Mouse (Mus musculus): ENCODE data around the gene Carns1. TPM values are rescaled to one million over a fixed set of nuclear protein-coding genes. Genes with fewer than 3 reads are reported as not detected.

Gene Carns1
- polyA plus RNA-seq, 1 experiment from 2014 or later = 0.90 TPM

- Histone ChIP-seq H3K4me2 (ENCODE audit: low read depth, low read length) (0 out of 2 replicates have a peak overlapping the region, but pooled peaks have one; percentile 6), H3K36me3 (replicated peaks; ENCODE audit: insufficient read depth, low read length) (peaks cover 7% of the 10 kb centered on the region), H3K9me3 (ENCODE audit: low read length) (no peaks in the 10 kb centered on the region), H3K9ac (replicated peaks) (no peak overlapping the region), H3K4me1 (ENCODE audit: insufficient read depth) (peaks cover 31% of the 10 kb centered on the region), H3K27ac (ENCODE audit: low read depth) (peak overlapping the region; percentile 78), H3K4me3 (ENCODE audit: low read depth, low read length) (no peak overlapping the region), H3K27me3 (ENCODE audit: insufficient read depth, low read length) (no peaks in the 10 kb centered on the region)
- no peak for TF ChIP-seq CTCF (IDR thresholded peaks at IDR 0.05; ENCODE audit: low read depth)
- DNase-seq (no peak), ATAC-seq (no peak)
- WGBS (ENCODE audit: insufficient replicate concordance) = 29% methylated on average over 13 of the region's 13 CpGs
These were observed 28.5 kb upstream of the Carns1 start for GRCm38 (mm10) chr19:4203604-4204326.

GRCm38 (mm10) chr19:4203148-4203547 is 27.9 kb upstream of the Carns1 start:
- Histone ChIP-seq H3K9ac (replicated peaks) (no peak overlapping the region), H3K4me1 (ENCODE audit: insufficient read depth) (peaks cover 31% of the 10 kb centered on the region), H3K4me2 (ENCODE audit: low read depth, low read length) (0 out of 2 replicates have a peak overlapping the region, but pooled peaks have one; percentile 6), H3K27me3 (ENCODE audit: insufficient read depth, low read length) (no peaks in the 10 kb centered on the region), H3K27ac (ENCODE audit: low read depth) (peak overlapping the region; percentile 55; the same call in 1 of the 2 replicates), H3K9me3 (ENCODE audit: low read length) (no peaks in the 10 kb centered on the region), H3K4me3 (ENCODE audit: low read depth, low read length) (no peak overlapping the region), H3K36me3 (replicated peaks; ENCODE audit: insufficient read depth, low read length) (peaks cover 11% of the 10 kb centered on the region)
- TF ChIP-seq EP300 (IDR thresholded peaks at IDR 0.05; ENCODE audit: low read depth) (no peak), CTCF (IDR thresholded peaks at IDR 0.05; ENCODE audit: low read depth) (peak; percentile 45)
- WGBS (ENCODE audit: insufficient replicate concordance) = 40% methylated on average over 3 of the region's 3 CpGs
- ATAC-seq = no peak
- DNase-seq = no peak

GRCm38 (mm10) chr19:4202149-4202548 is 26.9 kb upstream of the Carns1 start:
- Histone ChIP-seq H3K4me2 (ENCODE audit: low read depth, low read length) (peak overlapping the region; percentile 98), H3K27ac (ENCODE audit: low read depth) (peak overlapping the region; percentile 72), H3K4me3 (ENCODE audit: low read depth, low read length) (peak overlapping the region; percentile 69), H3K9me3 (ENCODE audit: low read length) (no peaks in the 10 kb centered on the region), H3K4me1 (ENCODE audit: insufficient read depth) (peaks cover 37% of the 10 kb centered on the region), H3K27me3 (ENCODE audit: insufficient read depth, low read length) (no peaks in the 10 kb centered on the region), H3K36me3 (replicated peaks; ENCODE audit: insufficient read depth, low read length) (peaks cover 14% of the 10 kb centered on the region), H3K9ac (replicated peaks) (peak overlapping the region; percentile 84)
- WGBS (ENCODE audit: insufficient replicate concordance) = 48% methylated on average over 7 of the region's 7 CpGs
- TF ChIP-seq EP300 (IDR thresholded peaks at IDR 0.05; ENCODE audit: low read depth) (no peak), CTCF (IDR thresholded peaks at IDR 0.05; ENCODE audit: low read depth) (no peak)
- no peak for DNase-seq
- no peak for ATAC-seq

GRCm38 (mm10) chr19:4201291-4201909 is 26.1 kb upstream of the Carns1 start, which contains the start of gene Rad9a:
TSS of gene Rad9a (minus strand) at chr19:4201662.
- peak; percentile 88 for ATAC-seq
- WGBS (ENCODE audit: insufficient replicate concordance) = under 1% methylated on average over 34 of the region's 34 CpGs

GRCm38 (mm10) chr19:4197180-4197579 is 21.9 kb upstream of the Carns1 start:
- Histone ChIP-seq H3K36me3 (replicated peaks; ENCODE audit: insufficient read depth, low read length) (peaks cover 53% of the 10 kb centered on the region), H3K9ac (replicated peaks) (no peak overlapping the region), H3K27ac (ENCODE audit: low read depth) (no peak overlapping the region)

More at GRCm38 (mm10) chr19:4201291-4201909, 26.1 kb upstream of the Carns1 start, which contains the start of gene Rad9a:
- peak; percentile 97 for DNase-seq
- Histone ChIP-seq H3K36me3 (replicated peaks; ENCODE audit: insufficient read depth, low read length) (peaks cover 22% of the 10 kb centered on the region), H3K9ac (replicated peaks) (peak within 1 kb of the TSS; percentile 84), H3K4me1 (ENCODE audit: insufficient read depth) (peaks cover 41% of the 10 kb centered on the region), H3K27ac (ENCODE audit: low read depth) (peak within 1 kb of the TSS; percentile 78), H3K4me3 (ENCODE audit: low read depth, low read length) (peak within 1 kb of the TSS; percentile 69), H3K4me2 (ENCODE audit: low read depth, low read length) (peak within 1 kb of the TSS; percentile 98), H3K27me3 (ENCODE audit: insufficient read depth, low read length) (no peaks in the 10 kb centered on the region), H3K9me3 (ENCODE audit: low read length) (no peaks in the 10 kb centered on the region)
- TF ChIP-seq CTCF (IDR thresholded peaks at IDR 0.05; ENCODE audit: low read depth) (no peak), EP300 (IDR thresholded peaks at IDR 0.05; ENCODE audit: low read depth) (no peak)

GRCm38 (mm10) chr19:4196548-4196947 is 21.3 kb upstream of the Carns1 start:
- DNase-seq = no peak

More at GRCm38 (mm10) chr19:4197180-4197579, 21.9 kb upstream of the Carns1 start:
- H3K9me3 ChIP-seq (ENCODE audit: low read length) = no peaks in the 10 kb centered on the region
- no peak overlapping the region for H3K4me2 ChIP-seq (ENCODE audit: low read depth, low read length)
- TF ChIP-seq CTCF (IDR thresholded peaks at IDR 0.05; ENCODE audit: low read depth) (no peak), EP300 (IDR thresholded peaks at IDR 0.05; ENCODE audit: low read depth) (no peak)
- H3K4me1 ChIP-seq (ENCODE audit: insufficient read depth) = peaks cover 46% of the 10 kb centered on the region
- H3K27me3 ChIP-seq (ENCODE audit: insufficient read depth, low read length) = no peaks in the 10 kb centered on the region
- no peak overlapping the region for H3K4me3 ChIP-seq (ENCODE audit: low read depth, low read length)
- ATAC-seq (no peak), DNase-seq (no peak)
- WGBS (ENCODE audit: insufficient replicate concordance) = 53% methylated on average over 3 of the region's 3 CpGs

More at GRCm38 (mm10) chr19:4196548-4196947, 21.3 kb upstream of the Carns1 start:
- H3K27ac ChIP-seq (ENCODE audit: low read depth) = no peak overlapping the region
- H3K9ac ChIP-seq (replicated peaks) = no peak overlapping the region
- H3K4me2 ChIP-seq (ENCODE audit: low read depth, low read length) = no peak overlapping the region
- H3K4me3 ChIP-seq (ENCODE audit: low read depth, low read length) = no peak overlapping the region
- ATAC-seq = no peak
- H3K27me3 ChIP-seq (ENCODE audit: insufficient read depth, low read length) = no peaks in the 10 kb centered on the region
- TF ChIP-seq EP300 (IDR thresholded peaks at IDR 0.05; ENCODE audit: low read depth) (no peak), CTCF (IDR thresholded peaks at IDR 0.05; ENCODE audit: low read depth) (no peak)
- no peaks in the 10 kb centered on the region for H3K9me3 ChIP-seq (ENCODE audit: low read length)
- H3K36me3 ChIP-seq (replicated peaks; ENCODE audit: insufficient read depth, low read length) = peaks cover 53% of the 10 kb centered on the region
- 34% methylated on average over 5 of the region's 5 CpGs for WGBS (ENCODE audit: insufficient replicate concordance)
- H3K4me1 ChIP-seq (ENCODE audit: insufficient read depth) = peaks cover 41% of the 10 kb centered on the region
